Mouse (Mus musculus) embryonic stem cell, embryonic (primary cell): ENCODE data around the gene Cbl.

Experiments
- CTCF ChIA-PET, 4 experiments: fragments of 300-600 bp in 2 of 4; fragments of 350-600 bp in 2 of 4; sonication (Branson Sonifier 250); formaldehyde crosslinking; loops; one replicate each; lab custom pipeline; 2022; ENCODE audit warnings: inconsistent platforms in 2 of 4; lab: Charles Lee
- POLR2A ChIA-PET, 4 experiments: fragments of 300-600 bp in 2 of 4; fragments of 350-600 bp in 2 of 4; sonication (Branson Sonifier 250); formaldehyde crosslinking; loops; one replicate each; lab custom pipeline; 2022; ENCODE audit warnings: antibody characterized with exemption in 4 of 4, inconsistent platforms in 1 of 4; lab: Charles Lee

Gene Cbl

GRCm38 (mm10) chr9:44134851-44135730, 98.8 kb downstream of the Cbl start:
- ChIA-PET POLR2A (interaction anchor here in 3 of 4 experiments (0.5 to 11.4 kb wide), 25 partner anchors 9 to 1366 kb away, joined by 3 to 104 read pairs (median 4); partner anchors contain the start of genes Vps11 (in 2 of the 3), Abcg4 (in 1 of the 3), Cbl (in 1 of the 3) and Ccdc84 (in 1 of the 3)), CTCF (interaction anchor here (0.7 to 2.9 kb wide), 15 partner anchors 9 to 244 kb away, joined by 3 to 13 read pairs (median 3); partner anchors contain the start of genes Hyou1 (in 1 of the 4) and Vps11 (in 1 of the 4))

DNA sequence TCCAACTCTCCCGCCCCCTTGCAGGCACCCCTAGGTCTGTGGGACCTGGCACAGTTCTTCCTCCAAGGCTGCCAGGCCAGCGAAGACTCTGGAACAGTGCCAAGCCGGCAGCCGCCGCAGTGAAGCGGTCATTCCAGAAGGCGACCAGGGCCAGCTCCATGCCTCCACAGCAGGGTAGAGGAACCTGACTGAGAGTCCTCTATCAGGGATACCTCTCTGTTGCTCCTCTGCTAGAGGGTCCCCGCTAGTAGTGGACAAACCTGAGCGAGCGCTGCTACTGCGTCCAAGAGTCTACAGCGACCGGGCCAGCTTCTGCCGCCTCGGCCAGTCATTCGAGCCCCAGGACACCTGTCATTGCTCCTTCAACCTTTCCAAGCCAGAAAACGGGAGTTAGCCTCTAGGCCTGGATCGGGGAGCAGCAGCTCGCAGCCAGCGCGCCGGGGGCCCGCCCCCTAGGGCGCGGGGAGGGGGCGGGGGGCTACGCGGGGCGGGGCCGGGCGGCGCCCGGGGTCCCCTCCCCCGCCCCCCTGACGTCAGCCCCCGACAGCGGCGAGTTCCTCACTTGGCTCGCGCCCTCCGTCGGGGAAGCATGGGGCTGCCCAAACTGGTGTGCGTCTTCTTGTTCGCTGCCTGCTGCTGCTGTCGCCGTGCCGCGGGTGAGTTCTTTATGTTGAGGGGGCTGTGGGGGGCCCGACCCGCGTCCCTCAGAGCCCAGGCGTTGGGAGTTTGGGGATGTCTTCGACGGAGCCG, 99.6 kb downstream of the Cbl start, which contains the start of gene Mcam:
Gene Mcam, plus strand, starts transcription at position 369 of the 750 bp plus-strand sequence.
- POLR2A ChIA-PET, result interaction anchor here in 3 of 4 experiments (0.5 to 11.4 kb wide), 25 partner anchors 8 to 471 kb away, joined by 3 to 104 read pairs (median 4); partner anchors contain the start of genes Vps11 (in 2 of the 3), Abcg4 (in 1 of the 3), Cbl (in 1 of the 3) and Ccdc84 (in 1 of the 3)

DNA sequence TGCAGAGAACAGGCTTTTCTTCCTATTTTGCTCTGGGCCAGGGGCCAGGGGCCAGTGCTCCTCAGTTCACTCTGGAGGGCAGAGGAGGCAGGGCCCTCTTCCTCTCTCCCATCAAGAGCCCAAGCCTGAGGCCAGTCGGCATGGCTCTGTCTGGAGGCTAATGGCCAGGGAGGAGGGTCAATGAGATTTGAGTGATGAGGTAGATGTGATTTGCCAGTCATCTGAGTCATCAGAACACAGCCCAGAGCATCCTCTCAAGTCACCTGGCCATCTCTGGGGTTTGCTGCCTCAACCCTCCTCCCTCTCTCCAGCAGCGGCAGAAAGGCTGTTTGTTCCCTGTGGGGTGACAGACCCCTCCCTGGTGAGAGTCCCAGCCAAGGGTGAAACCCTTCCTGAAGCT, 100.6 kb downstream of the Cbl start:
- POLR2A ChIA-PET, result interaction anchor here in 2 of 4 experiments (0.8 to 11.4 kb wide), 5 partner anchors 11 to 201 kb away, joined by 3 to 104 read pairs (median 4); partner anchors contain the start of genes Cbl (in 1 of the 2) and H2afx (in 1 of the 2)
- CTCF ChIA-PET, result no interaction called here

More for the DNA sequence above, 99.6 kb downstream of the Cbl start, which contains the start of gene Mcam:
- CTCF ChIA-PET, result interaction anchor here in 3 of 4 experiments (0.8 to 2.9 kb wide), 11 partner anchors 8 to 245 kb away, joined by 3 to 13 read pairs (median 3); partner anchors contain the start of genes Hyou1 (in 1 of the 3) and Vps11 (in 1 of the 3)

- ChIA-PET POLR2A (interaction anchor here in 3 of 4 experiments (0.6 to 11.4 kb wide), 7 partner anchors 8 to 303 kb away, joined by 3 to 104 read pairs (median 4); partner anchors contain the start of genes Cbl (in 1 of the 3) and H2afx (in 1 of the 3)), CTCF (interaction anchor here (0.6 to 1.8 kb wide), 6 partner anchors 13 to 230 kb away, joined by 3 to 11 read pairs (median 4); partner anchors contain the start of gene Vps11 (in 1 of the 4))
Observed at GRCm38 (mm10) chr9:44132200-44132599, 101.6 kb downstream of the Cbl start.

DNA sequence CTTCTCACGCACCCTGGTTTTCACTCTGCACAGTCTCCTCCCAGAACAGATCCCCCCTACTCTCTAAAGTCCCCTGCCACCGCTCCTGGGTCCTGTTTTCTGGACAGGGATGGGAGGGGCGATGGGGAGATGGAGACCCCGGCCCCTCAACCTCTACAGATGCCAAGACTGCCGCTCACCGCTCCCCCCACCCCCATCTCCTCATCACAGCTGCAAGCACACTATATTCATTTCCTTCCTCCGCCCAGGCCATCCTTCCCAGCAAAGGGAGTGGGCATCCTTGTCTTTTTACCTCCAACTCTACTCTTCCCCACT, 102.6 kb downstream of the Cbl start:
- ChIA-PET POLR2A (interaction anchor here (0.6 to 11.4 kb wide), 16 partner anchors 9 to 313 kb away, joined by 3 to 104 read pairs (median 4); partner anchors contain the start of genes H2afx (in 2 of the 4), Ccdc84 (in 1 of the 4), Hmbs (in 1 of the 4) and Hyou1 (in 1 of the 4)), CTCF (interaction anchor here in 3 of 4 experiments (0.5 to 1.8 kb wide), 8 partner anchors 9 to 322 kb away, joined by 3 to 7 read pairs (median 4); no protein-coding TSS in a partner anchor)

- ChIA-PET POLR2A (interaction anchor here (0.6 to 11.4 kb wide), 20 partner anchors 9 to 323 kb away, joined by 3 to 104 read pairs (median 4); partner anchors contain the start of genes Cbl (in 2 of the 4), H2afx (in 2 of the 4), Ccdc84 (in 1 of the 4) and Hmbs (in 1 of the 4)), CTCF (interaction anchor here in 3 of 4 experiments (0.5 to 2.2 kb wide), 12 partner anchors 9 to 507 kb away, joined by 3 to 8 read pairs (median 4); partner anchors contain the start of gene Cbl (in 1 of the 3))
Observed at GRCm38 (mm10) chr9:44130581-44131275, 103.1 kb downstream of the Cbl start.

- ChIA-PET POLR2A (interaction anchor here in 3 of 4 experiments (0.6 to 11.4 kb wide), 16 partner anchors 10 to 289 kb away, joined by 3 to 104 read pairs (median 6); partner anchors contain the start of genes Cbl (in 2 of the 3), H2afx (in 2 of the 3), Ccdc84 (in 1 of the 3) and Dpagt1 (in 1 of the 3)), CTCF (interaction anchor here in 2 of 4 experiments (0.5 to 2.2 kb wide), 8 partner anchors 10 to 508 kb away, joined by 3 to 8 read pairs (median 4); partner anchors contain the start of gene Cbl (in 1 of the 2))
Observed at GRCm38 (mm10) chr9:44130034-44130433, 103.8 kb downstream of the Cbl start.

DNA sequence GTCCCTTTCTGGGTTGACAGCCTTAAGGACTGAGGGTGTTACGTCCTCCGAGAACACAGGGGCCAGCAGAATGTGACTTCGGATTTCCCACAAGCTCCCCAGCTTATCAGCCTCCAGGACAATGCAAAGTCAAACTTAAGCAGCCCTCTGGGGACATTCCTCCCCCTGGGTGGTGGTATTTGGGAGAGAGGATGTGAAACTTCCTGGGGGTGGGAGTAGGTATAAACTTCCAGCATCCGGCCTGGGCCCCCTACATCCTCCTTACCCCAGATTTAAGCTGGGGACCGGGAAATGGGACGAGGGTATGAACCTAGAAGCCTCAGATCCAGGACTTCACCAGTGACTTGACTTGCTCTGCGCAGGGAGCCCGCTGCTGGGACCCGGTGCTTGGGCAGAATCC, 104.2 kb downstream of the Cbl start:
- CTCF ChIA-PET, result interaction anchor here in 2 of 4 experiments (0.5 to 2.2 kb wide), 9 partner anchors 12 to 508 kb away, joined by 3 to 8 read pairs (median 4); partner anchors contain the start of gene Cbl (in 1 of the 2)
- POLR2A ChIA-PET, result interaction anchor here (0.6 to 11.4 kb wide), 17 partner anchors 10 to 290 kb away, joined by 3 to 104 read pairs (median 6); partner anchors contain the start of genes Cbl (in 2 of the 4), H2afx (in 2 of the 4), Ccdc84 (in 1 of the 4) and Dpagt1 (in 1 of the 4)

GRCm38 (mm10) chr9:44127351-44127801, 106.5 kb downstream of the Cbl start:
- ChIA-PET CTCF (interaction anchor here (0.6 to 2.3 kb wide), 23 partner anchors 9 to 1855 kb away, joined by 3 to 17 read pairs (median 4); partner anchors contain the start of gene Cbl (in 1 of the 4)), POLR2A (interaction anchor here (0.6 to 11.4 kb wide), 32 partner anchors 9 to 1034 kb away, joined by 3 to 104 read pairs (median 4); partner anchors contain the start of genes Cbl (in 2 of the 4), H2afx (in 2 of the 4), Ccdc84 (in 1 of the 4) and Gm49380 (in 1 of the 4))

- ChIA-PET POLR2A (interaction anchor here (0.6 to 11.4 kb wide), 25 partner anchors 10 to 452 kb away, joined by 3 to 104 read pairs (median 5); partner anchors contain the start of genes Cbl (in 2 of the 4), H2afx (in 2 of the 4), Gm49380 (in 1 of the 4) and Hyou1 (in 1 of the 4)), CTCF (interaction anchor here (0.6 to 3.0 kb wide), 25 partner anchors 8 to 1855 kb away, joined by 3 to 17 read pairs (median 4); partner anchors contain the start of gene Cbl (in 1 of the 4))
Observed at GRCm38 (mm10) chr9:44126746-44127145, 107.1 kb downstream of the Cbl start.

DNA sequence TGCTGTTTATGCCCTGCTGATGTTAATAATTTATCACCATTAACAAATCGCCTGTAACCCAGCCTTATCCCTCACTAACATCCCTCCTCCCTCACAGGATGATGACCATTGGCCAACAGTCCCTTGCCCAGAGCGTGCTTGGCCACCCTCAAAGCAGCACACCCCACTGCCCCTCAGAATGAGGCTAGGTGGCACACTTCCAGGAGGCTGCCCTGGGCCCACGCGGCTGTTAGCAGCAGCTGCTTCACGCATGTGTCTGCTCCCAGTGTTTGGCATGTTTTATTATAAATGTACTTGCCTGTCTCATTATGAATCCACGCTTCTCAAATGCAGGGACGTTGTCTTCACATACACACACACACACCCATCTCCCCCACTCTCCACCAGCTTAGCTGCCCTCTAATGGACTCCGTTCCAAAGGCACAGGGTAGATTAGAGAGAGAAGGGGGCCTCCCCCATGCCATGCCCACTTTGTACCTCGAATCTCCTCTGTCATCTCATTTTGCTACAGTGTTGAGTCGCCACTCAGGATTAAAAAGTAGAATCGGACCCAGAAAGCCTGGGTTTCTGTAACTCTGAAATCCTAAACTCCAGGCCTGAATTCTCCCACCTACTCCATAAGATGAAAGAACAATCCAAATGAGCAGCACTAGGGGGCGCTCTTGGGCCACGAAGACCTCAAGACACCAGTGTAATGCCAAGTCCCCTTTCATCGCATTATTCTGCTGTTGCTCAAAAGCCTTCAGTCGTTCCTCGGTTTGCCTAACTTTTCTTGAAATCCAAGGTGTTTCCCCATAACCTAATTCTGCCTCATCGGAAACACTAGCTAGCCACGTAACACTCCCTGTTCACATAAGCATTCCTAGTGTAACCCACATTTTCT, 108.1 kb downstream of the Cbl start:
- CTCF ChIA-PET, result interaction anchor here (0.6 to 3.0 kb wide), 18 partner anchors 9 to 573 kb away, joined by 3 to 12 read pairs (median 5); partner anchors contain the start of genes Nlrx1 (in 1 of the 4) and Vps11 (in 1 of the 4)
- POLR2A ChIA-PET, result interaction anchor here in 3 of 4 experiments (0.6 to 11.4 kb wide), 13 partner anchors 10 to 285 kb away, joined by 3 to 104 read pairs (median 5); partner anchors contain the start of genes H2afx (in 2 of the 3) and Cbl (in 1 of the 3)

GRCm38 (mm10) chr9:44125026-44125425, 108.8 kb downstream of the Cbl start:
- CTCF ChIA-PET, result interaction anchor here (0.6 to 3.0 kb wide), 44 partner anchors 8 to 574 kb away, joined by 3 to 13 read pairs (median 5); partner anchors contain the start of genes Mcam (in 2 of the 4), C1qtnf5 (in 1 of the 4), Cbl (in 1 of the 4) and Nlrx1 (in 1 of the 4)
- POLR2A ChIA-PET, result interaction anchor here (0.6 to 4.4 kb wide), 17 partner anchors 10 to 390 kb away, joined by 3 to 20 read pairs (median 4); partner anchors contain the start of genes Cbl (in 2 of the 4), Ccdc84 (in 1 of the 4), Hinfp (in 1 of the 4) and Hmbs (in 1 of the 4)

- CTCF ChIA-PET, result interaction anchor here (0.6 to 3.0 kb wide), 49 partner anchors 8 to 532 kb away, joined by 3 to 13 read pairs (median 5); partner anchors contain the start of genes Mcam (in 2 of the 4), C1qtnf5 (in 1 of the 4), Cbl (in 1 of the 4) and H2afx (in 1 of the 4)
Observed at GRCm38 (mm10) chr9:44124317-44124716, 109.5 kb downstream of the Cbl start.

More at GRCm38 (mm10) chr9:44124317-44124716, 109.5 kb downstream of the Cbl start:
- POLR2A ChIA-PET, result interaction anchor here (0.6 to 4.4 kb wide), 20 partner anchors 11 to 391 kb away, joined by 3 to 20 read pairs (median 4); partner anchors contain the start of genes Cbl (in 2 of the 4), Ccdc84 (in 1 of the 4), H2afx (in 1 of the 4) and Hinfp (in 1 of the 4)
